Mouse (Mus musculus) lung, postnatal 10 days (tissue): ENCODE measurements at regions not wholly inside any gene's neighbourhood (a gene's known extent, or its start where the extent isn't known, plus 50 kb on each side); places are given as distances from the start of the nearest gene placed in this dataset.

Source experiments
- DNase-seq: peaks from one replicate; pipeline ENCODE4 v3.0.0; 2021

GRCm38 (mm10) chr3:102311482-102312225 is 107.2 kb upstream of the Vangl1 start:
- no peak for DNase-seq

GRCm38 (mm10) chr3:102310243-102310642 is 105.8 kb upstream of the Vangl1 start:
- no peak for DNase-seq

GRCm38 (mm10) chr3:102309756-102310155 is 105.3 kb upstream of the Vangl1 start:
- peak; percentile 87 for DNase-seq

- DNase-seq: no peak
Observed at GRCm38 (mm10) chr3:102307656-102308055, 103.2 kb upstream of the Vangl1 start.

- no peak for DNase-seq
Observed at GRCm38 (mm10) chr3:102292385-102292784, 87.9 kb upstream of the Vangl1 start.

- no peak for DNase-seq
Observed at GRCm38 (mm10) chr3:102281983-102282382, 77.5 kb upstream of the Vangl1 start.

- peak; percentile 8 for DNase-seq
Observed at GRCm38 (mm10) chr3:102276758-102277157, 72.3 kb upstream of the Vangl1 start.

- peak; percentile 10 for DNase-seq
Observed at GRCm38 (mm10) chr3:102276283-102276682, 71.8 kb upstream of the Vangl1 start.

GRCm38 (mm10) chr3:102275256-102276022 is 70.9 kb upstream of the Vangl1 start:
- peak; percentile 56 for DNase-seq

- no peak for DNase-seq
Observed at GRCm38 (mm10) chr3:102270779-102271178, 66.3 kb upstream of the Vangl1 start.

GRCm38 (mm10) chr3:102270257-102270656 is 65.8 kb upstream of the Vangl1 start:
- DNase-seq: no peak

- DNase-seq: no peak
Observed at GRCm38 (mm10) chr3:102266136-102266535, 61.6 kb upstream of the Vangl1 start.

GRCm38 (mm10) chr3:102265146-102265545 is 60.7 kb upstream of the Vangl1 start:
- no peak for DNase-seq

- DNase-seq: no peak
Observed at GRCm38 (mm10) chr3:102263326-102263725, 58.8 kb upstream of the Vangl1 start.

- no peak for DNase-seq
Observed at GRCm38 (mm10) chr3:102262665-102263064, 58.2 kb upstream of the Vangl1 start.

- DNase-seq: no peak
Observed at GRCm38 (mm10) chr3:102261517-102261916, 57.0 kb upstream of the Vangl1 start.
